Mouse (Mus musculus): ENCODE data around the gene Ctbs.

Gene Ctbs

GRCm38 (mm10) chr3:146449745-146450250 is at the start of gene Ctbs:
Ctbs (plus strand) TSS chr3:146449795.
- no peak for DNase-seq (ENCODE audit: low spot score in 2 of 2)

- no peak for DNase-seq (ENCODE audit: low spot score in 2 of 2)
Measured at GRCm38 (mm10) chr3:146403770-146404169, 45.8 kb upstream of the Ctbs start.

- peak; percentile 79 to 96 for DNase-seq (ENCODE audit: low spot score in 2 of 2)
Measured at GRCm38 (mm10) chr3:146404311-146405201, 45.0 kb upstream of the Ctbs start, which contains the start of gene Ssx2ip. Ssx2ip (plus strand) TSS chr3:146404642.

- no peak for DNase-seq (ENCODE audit: low spot score in 2 of 2)
Measured at GRCm38 (mm10) chr3:146405213-146406006, 44.2 kb upstream of the Ctbs start.

- no peak for DNase-seq (ENCODE audit: low spot score in 2 of 2)
Measured at GRCm38 (mm10) chr3:146406007-146406341, 43.6 kb upstream of the Ctbs start.

- no peak for DNase-seq (ENCODE audit: low spot score in 2 of 2)
Measured at GRCm38 (mm10) chr3:146407086-146407721, 42.4 kb upstream of the Ctbs start.

GRCm38 (mm10) chr3:146410114-146410513 is 39.5 kb upstream of the Ctbs start:
- no peak for DNase-seq (ENCODE audit: low spot score in 2 of 2)

GRCm38 (mm10) chr3:146412008-146412407 is 37.6 kb upstream of the Ctbs start:
- DNase-seq (ENCODE audit: low spot score in 2 of 2), result no peak

GRCm38 (mm10) chr3:146412480-146412879 is 37.1 kb upstream of the Ctbs start:
- no peak for DNase-seq (ENCODE audit: low spot score in 2 of 2)

- peak in 1 of 2 experiments; percentile 42 for DNase-seq (ENCODE audit: low spot score in 2 of 2)
Measured at GRCm38 (mm10) chr3:146413016-146413415, 36.6 kb upstream of the Ctbs start.

- DNase-seq (ENCODE audit: low spot score in 2 of 2), result no peak
Measured at GRCm38 (mm10) chr3:146413992-146414391, 35.6 kb upstream of the Ctbs start.

GRCm38 (mm10) chr3:146414555-146414954 is 35.0 kb upstream of the Ctbs start:
- no peak for DNase-seq (ENCODE audit: low spot score in 2 of 2)

GRCm38 (mm10) chr3:146417873-146418272 is 31.7 kb upstream of the Ctbs start:
- DNase-seq (ENCODE audit: low spot score in 2 of 2), result no peak

- DNase-seq (ENCODE audit: low spot score in 2 of 2), result no peak
Measured at GRCm38 (mm10) chr3:146418901-146419300, 30.7 kb upstream of the Ctbs start.

- DNase-seq (ENCODE audit: low spot score in 2 of 2), result no peak
Measured at GRCm38 (mm10) chr3:146419534-146419933, 30.1 kb upstream of the Ctbs start.

GRCm38 (mm10) chr3:146419992-146420537 is 29.5 kb upstream of the Ctbs start:
- DNase-seq (ENCODE audit: low spot score in 2 of 2), result peak in 1 of 2 experiments; percentile 30

- no peak for DNase-seq (ENCODE audit: low spot score in 2 of 2)
Measured at GRCm38 (mm10) chr3:146421787-146422186, 27.8 kb upstream of the Ctbs start.

GRCm38 (mm10) chr3:146423710-146424109 is 25.9 kb upstream of the Ctbs start:
- no peak for DNase-seq (ENCODE audit: low spot score in 2 of 2)

- DNase-seq (ENCODE audit: low spot score in 2 of 2), result no peak
Measured at GRCm38 (mm10) chr3:146424306-146424900, 25.2 kb upstream of the Ctbs start.

GRCm38 (mm10) chr3:146425902-146426301 is 23.7 kb upstream of the Ctbs start:
- DNase-seq (ENCODE audit: low spot score in 2 of 2), result no peak

GRCm38 (mm10) chr3:146426489-146426888 is 23.1 kb upstream of the Ctbs start:
- DNase-seq (ENCODE audit: low spot score in 2 of 2), result no peak

All from left cerebral cortex, adult 9 months (tissue).